Comparison of ENCODE assay signal across 17 mouse cellular contexts in the genomic region with DNA sequence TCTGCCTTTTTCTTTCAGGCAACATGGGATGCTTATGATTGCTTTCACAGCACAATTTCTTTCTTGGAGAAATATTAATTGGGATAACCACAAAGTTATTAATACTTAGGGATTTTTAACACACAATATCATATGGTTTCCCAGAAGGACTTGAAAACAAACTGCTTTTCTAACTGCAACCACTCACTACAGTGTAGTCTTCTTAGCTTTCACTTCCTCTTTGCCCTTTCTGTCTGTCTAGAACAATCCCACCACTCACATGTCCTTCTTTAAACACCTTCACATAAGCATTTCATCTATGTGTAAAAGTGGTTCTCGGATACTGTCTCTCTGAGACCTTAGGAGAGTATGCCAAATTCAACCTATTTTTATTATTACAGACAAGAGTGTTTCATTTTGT.
DNase-seq lines count a peak whose midpoint lies in the region; ATAC-seq and TF ChIP-seq lines count a peak whose summit lies in the region.
"Had no signal": no experiment of that assay in that cellular context is flagged by ENCODE, and none has a peak within 500 bp of the region (broad histone marks: within the 10 kb centered on the region; RNA-seq: fewer than 3 reads in every experiment).

No protein-coding gene starts in this region.

- no peaks in the 10 kb centered on the region for H3K27me3 ChIP-seq in CH12.LX (replicated peaks)
- H3K27me3 ChIP-seq: embryonic facial prominence, embryonic 12.5 days had no signal

- H3K79me2 ChIP-seq in CH12.LX (replicated peaks; ENCODE audit: control insufficient read depth, extremely low read depth, insufficient read depth, poor library complexity, severe bottlenecking): no peaks in the 10 kb centered on the region

- peak; percentile 54 for ATAC-seq in megakaryocyte progenitor cell, adult 5-6 weeks (replicated peaks; ENCODE audit: poor library complexity)
- ATAC-seq in CD4-positive, CD25-positive, alpha-beta regulatory T cell, adult 4 months: no peak
- ATAC-seq: activated CD4-positive, CD25-positive, alpha-beta regulatory T cell, adult 4 months; Patski had no signal

- no peak for TF ChIP-seq CTCF in CH12.LX (conservative IDR thresholded peaks at IDR 0.05 in 1 of 2, IDR thresholded peaks at IDR 0.05 in 1 of 2; ENCODE audit: low read depth in 2 of 2, low read length in 2 of 2)

- no peak for TF ChIP-seq POLR2A in CH12.LX (IDR thresholded peaks at IDR 0.05; ENCODE audit: low read depth, low read length)

- H3K4me1 ChIP-seq in CH12.LX (ENCODE audit: control insufficient read depth in 1 of 2, insufficient read depth in 2 of 2): peaks cover 0 to 15% of the 10 kb centered on the region in 2 experiments; a peak in 2 of 4 replicates

- in situ Hi-C loops in CH12.LX (cut with MboI; ENCODE audit: low pct_ligation_motif_present, low pct_unique_long_range_greater_than_20kb, low sequenced_read_pairs): loop anchor here (25.0 kb wide), 1 partner anchor 326 kb away; no protein-coding TSS in a partner anchor

- no peaks in the 10 kb centered on the region for H3K9me3 ChIP-seq in CH12.LX (replicated peaks; ENCODE audit: low read length)
- H3K9me3 ChIP-seq: embryonic facial prominence, embryonic 10.5 days; embryonic facial prominence, embryonic 12.5 days; forebrain, embryonic 13.5 days; forebrain, embryonic 15.5 days; G1E had no signal

- DNase-seq in A20 (ENCODE audit: low read depth, low spot score): peak; percentile 10
- DNase-seq in CH12.LX (ENCODE audit: extremely low read depth): peak; percentile 33
- DNase-seq in testis, postnatal 10 days (ENCODE audit: low spot score): no peak
- DNase-seq: adrenal gland, adult 8-10 months; B cell, adult 2 months; cerebellum, adult 11-12 months; cerebellum, adult 2 months; cerebellum, adult 9-10 months had no signal

- no peak overlapping the region for H3K4me3 ChIP-seq in CH12.LX (replicated peaks in 1 of 3; ENCODE audit: low read depth in 2 of 3, low read length in 2 of 3, poor library complexity in 1 of 3)
- H3K4me3 ChIP-seq: embryonic facial prominence, embryonic 12.5 days had no signal

- H3K4me2 ChIP-seq in CH12.LX (ENCODE audit: insufficient read depth, low read depth, poor library complexity, severe bottlenecking): 0 out of 2 replicates have a peak overlapping the region, but pooled peaks have one; percentile 18

- TF ChIP-seq RAD21 in CH12.LX (IDR thresholded peaks at IDR 0.05; ENCODE audit: low read depth, low read length): no peak

- dilution Hi-C loops in CH12.LX (cut with MboI; ENCODE audit: extremely low pct_ligation_motif_present, extremely low pct_unique_long_range_greater_than_20kb, low sequenced_read_pairs): no loop called here

- H3K9ac ChIP-seq in CH12.LX (ENCODE audit: insufficient read depth, low read depth): no peak overlapping the region
- H3K9ac ChIP-seq: embryonic facial prominence, embryonic 12.5 days; forebrain, embryonic 13.5 days; forebrain, embryonic 15.5 days had no signal

- H3K27ac ChIP-seq in CH12.LX (ENCODE audit: insufficient read depth, low read depth): no peak overlapping the region
- H3K27ac ChIP-seq: forebrain, embryonic 13.5 days; forebrain, embryonic 15.5 days had no signal

- TF ChIP-seq EP300 in CH12.LX (IDR thresholded peaks at IDR 0.05; ENCODE audit: low read length): peak; percentile 91

- H3K36me3 ChIP-seq in CH12.LX (replicated peaks in 1 of 2; ENCODE audit: control insufficient read depth in 1 of 2, insufficient read depth in 1 of 2, low read length in 1 of 2): no peaks in the 10 kb centered on the region
- H3K36me3 ChIP-seq: embryonic facial prominence, embryonic 10.5 days; embryonic facial prominence, embryonic 12.5 days; forebrain, embryonic 15.5 days; G1E had no signal

TF ChIP-seq in CH12.LX, 34 proteins besides CTCF, POLR2A, EP300 and RAD21:
- TF ChIP-seq USF1 (IDR thresholded peaks at IDR 0.05; ENCODE audit: low read depth, low read length) (no peak), MAX (IDR thresholded peaks at IDR 0.05; ENCODE audit: low read length) (0 out of 2 replicates have a peak, but pooled peaks have one; percentile 17), IRF4 (IDR thresholded peaks at IDR 0.05; ENCODE audit: low read depth, low read length) (peak; percentile 93), RCOR1 (conservative IDR thresholded peaks at IDR 0.05; ENCODE audit: low read depth, low read length) (no peak), USF2 (conservative IDR thresholded peaks at IDR 0.05; ENCODE audit: low read depth, low read length) (no peak), JUND (conservative IDR thresholded peaks at IDR 0.05; ENCODE audit: low read depth, low read length) (no peak), BHLHE40 (IDR thresholded peaks at IDR 0.05; ENCODE audit: low read depth, low read length) (peak; percentile 37; the same call in 1 of the 2 replicates), E2F4 (IDR thresholded peaks at IDR 0.05; ENCODE audit: insufficient replicate concordance, low read depth, low read length) (0 out of 2 replicates have a peak, but pooled peaks have one; percentile 37), HCFC1 (IDR thresholded peaks at IDR 0.05; ENCODE audit: low read depth, low read length) (no peak), MAFK (IDR thresholded peaks at IDR 0.05; ENCODE audit: insufficient replicate concordance, low read length) (no peak), NRF1 (IDR thresholded peaks at IDR 0.05; ENCODE audit: low read depth, low read length) (no peak), GABPA (IDR thresholded peaks at IDR 0.05; ENCODE audit: insufficient replicate concordance, low read depth, low read length) (no peak), SMC3 (IDR thresholded peaks at IDR 0.05; ENCODE audit: low read depth, low read length) (no peak), MAZ (IDR thresholded peaks at IDR 0.05; ENCODE audit: low read depth, low read length) (no peak), ZC3H11A (IDR thresholded peaks at IDR 0.05; ENCODE audit: low read depth, low read length) (no peak), MYC (IDR thresholded peaks at IDR 0.05; ENCODE audit: low read depth, low read length) (peak; percentile 50; the same call in 1 of the 2 replicates), ZNF384 (IDR thresholded peaks at IDR 0.05; ENCODE audit: low read depth, low read length) (no peak)
TF ChIP-seq in CH12.LX: peak in this region for 5.
